Mouse (Mus musculus) left cerebral cortex, adult 18-20 months (tissue): ENCODE measurements around the gene Gm11487. TPM values are rescaled to one million over a fixed set of nuclear protein-coding genes. Genes with fewer than 3 reads are reported as not detected.
"Not testable (repeated sequence)": the region's sequence is repeated elsewhere in the genome, so short reads cannot be mapped to it uniquely, and the experiment has no call there.

Experiments used
- DNase-seq, 2 experiments: peaks; one replicate each; pipeline ENCODE4 v3.0.0; 2021 to 2022; ENCODE audit warnings: low spot score in 2 of 2, mixed read lengths in 1 of 2
- long read RNA-seq, 2 experiments: library from polyadenylated mRNA; stranded (forward); transcript quantifications; one replicate each; pipeline ENCODE4 v2.0.0; 2021
- total RNA-seq, 2 experiments: library from RNA; stranded (reverse); gene quantifications; 2 replicates each; pipeline ENCODE4 v1.2.3; 2021

Gene Gm11487
- not detected for total RNA-seq
- long read RNA-seq, experiment 1, result 0 reads
- long read RNA-seq, experiment 2, result 0 reads

- not testable (repeated sequence) for DNase-seq
Measured at GRCm38 (mm10) chr4:73404972-73405371, at the start of gene Gm11487. Gm11487 (minus strand) TSS chr4:73405072.

- DNase-seq, result peak; percentile 11 to 19
Measured at GRCm38 (mm10) chr4:73444715-73445114, 39.8 kb upstream of the Gm11487 start.

GRCm38 (mm10) chr4:73442568-73442967 is 37.7 kb upstream of the Gm11487 start:
- no peak for DNase-seq

GRCm38 (mm10) chr4:73425903-73426302 is 21.0 kb upstream of the Gm11487 start:
- no peak for DNase-seq

DNA sequence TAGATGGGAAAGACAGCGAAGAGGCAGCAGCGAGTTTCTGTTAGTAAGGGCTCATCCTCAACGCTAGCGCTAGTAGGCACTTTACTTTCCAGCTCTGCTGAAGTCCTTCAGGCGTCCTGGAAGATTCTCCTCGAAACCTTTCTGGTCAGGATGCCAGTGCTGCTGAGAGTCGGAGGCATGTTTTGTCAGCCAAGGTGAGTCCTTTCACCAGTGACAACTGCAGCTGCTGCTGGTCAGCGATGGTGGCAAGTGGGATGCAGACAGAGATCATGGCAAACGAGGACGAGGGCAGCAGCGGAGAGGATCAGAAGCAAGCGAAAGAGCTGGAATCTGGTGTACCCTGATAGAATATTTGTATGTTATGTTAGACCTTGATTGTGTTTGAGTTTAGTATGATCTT is 18.2 kb upstream of the Gm11487 start:
- DNase-seq, result no peak

DNA sequence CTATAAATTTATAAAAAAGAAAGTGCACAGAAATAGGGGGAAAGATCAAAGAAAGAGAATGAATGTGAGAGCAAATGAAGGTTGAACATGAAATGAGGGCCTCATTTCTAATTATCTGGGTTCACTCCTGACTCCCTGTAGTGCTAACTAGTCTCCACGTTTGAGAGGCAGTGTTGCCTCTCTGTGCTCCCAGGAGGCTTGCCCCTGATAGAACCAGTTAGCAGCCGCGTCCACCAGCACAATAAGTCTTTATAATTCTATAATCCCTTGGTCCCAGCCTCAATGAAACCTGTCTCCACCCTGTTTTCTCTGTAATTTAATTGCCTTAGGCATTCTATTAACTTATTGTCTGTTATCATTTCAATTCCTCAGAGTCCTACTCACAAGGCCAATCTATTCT is 38.3 kb downstream of the Gm11487 start:
- DNase-seq, result no peak

Other genes with a start within 250 kb of the Gm11487 start
- gene Gm11238, start 202.8 kb upstream of the Gm11487 start, total RNA-seq, result not detected
- gene Gm11237, start 217.9 kb upstream of the Gm11487 start, total RNA-seq, result not detected
- gene Gm11236, start 233.0 kb upstream of the Gm11487 start, total RNA-seq, result not detected